Mouse (Mus musculus) spleen, embryonic (tissue): ENCODE measurements around the gene Disp2.

Source experiments
- CTCF ChIA-PET: fragments of 350-600 bp; sonication (Branson Sonifier 250); formaldehyde crosslinking; loops from one replicate; lab custom pipeline; 2022; lab: Charles Lee

Disp2 gene

DNA sequence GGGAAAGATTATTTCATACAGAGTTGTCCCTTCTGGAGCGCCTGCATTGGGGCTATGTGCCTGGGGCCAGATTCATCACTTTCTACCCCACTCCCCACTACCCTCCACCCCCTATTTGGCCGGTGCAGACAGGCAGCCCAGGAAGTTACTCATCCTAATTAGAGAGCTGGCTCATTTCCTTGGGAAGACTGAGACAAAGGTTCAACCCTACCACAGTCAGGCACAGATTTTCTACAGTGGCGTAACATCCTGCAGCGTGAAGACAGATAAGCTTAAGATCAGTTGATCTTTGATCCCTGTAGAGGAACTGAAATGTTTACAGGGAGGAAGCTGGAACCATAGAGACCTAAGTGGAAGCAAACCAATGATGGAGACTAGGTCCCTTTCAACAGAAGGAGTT is 2.8 kb downstream of the Disp2 start:
- CTCF ChIA-PET: no interaction called here

DNA sequence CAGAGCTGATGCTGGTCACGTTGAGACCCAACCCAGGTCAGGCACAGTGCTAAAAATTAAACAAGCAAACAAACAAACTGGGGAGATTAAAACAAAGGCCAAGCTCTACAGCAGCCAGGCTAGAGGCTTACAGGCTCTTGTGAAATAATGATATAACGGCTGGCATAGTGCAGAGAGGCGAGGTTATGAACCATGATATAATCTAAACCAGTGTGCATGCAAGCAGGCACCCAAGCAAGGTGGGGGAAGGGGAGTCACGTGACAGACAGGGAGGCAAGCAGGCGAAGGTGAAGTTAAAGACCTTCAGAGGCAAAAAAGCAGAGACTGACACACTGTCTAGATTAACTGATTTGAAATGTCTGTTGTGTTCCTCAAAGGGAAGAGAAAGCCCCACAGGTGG is 3.6 kb downstream of the Disp2 start:
- CTCF ChIA-PET: no interaction called here

DNA sequence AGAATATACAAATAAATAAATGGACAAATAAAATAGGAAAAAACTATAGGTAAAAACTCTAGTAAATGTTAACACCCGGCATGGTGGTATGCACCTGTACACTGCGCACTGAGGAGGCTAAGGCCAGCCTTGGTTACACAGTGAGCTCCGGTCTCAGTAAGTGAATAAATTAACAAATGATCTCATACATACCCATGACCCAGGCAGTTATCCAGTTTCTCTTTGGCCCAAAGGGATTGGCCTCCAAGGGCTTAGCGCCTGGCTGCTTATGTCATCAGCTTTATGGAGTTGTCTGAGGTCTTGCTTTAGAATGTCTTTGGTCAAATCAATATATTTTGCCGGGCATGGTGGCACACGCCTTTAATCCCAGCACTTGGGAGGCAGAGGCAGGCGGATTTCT is 4.1 kb downstream of the Disp2 start:
- CTCF ChIA-PET: no interaction called here

DNA sequence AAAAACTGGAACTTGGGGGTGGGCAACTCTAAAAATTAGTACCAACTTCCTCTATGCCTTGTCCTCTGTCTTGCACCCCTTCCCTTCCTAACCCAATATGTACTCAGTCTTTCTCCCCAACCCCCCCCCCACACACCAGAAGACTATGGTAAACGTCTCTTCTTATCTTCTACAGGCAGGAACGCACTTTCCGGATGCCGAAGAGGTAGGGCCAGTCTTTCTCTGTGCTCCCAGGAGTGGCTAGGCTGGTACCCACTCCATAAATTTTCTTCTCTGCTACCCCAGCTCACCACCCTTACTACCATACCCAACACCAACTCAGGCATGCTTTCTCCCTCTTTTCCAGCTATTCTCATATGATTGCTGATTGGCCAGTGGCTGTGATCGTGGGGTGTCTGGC is 7.0 kb downstream of the Disp2 start:
- CTCF ChIA-PET: no interaction called here

DNA sequence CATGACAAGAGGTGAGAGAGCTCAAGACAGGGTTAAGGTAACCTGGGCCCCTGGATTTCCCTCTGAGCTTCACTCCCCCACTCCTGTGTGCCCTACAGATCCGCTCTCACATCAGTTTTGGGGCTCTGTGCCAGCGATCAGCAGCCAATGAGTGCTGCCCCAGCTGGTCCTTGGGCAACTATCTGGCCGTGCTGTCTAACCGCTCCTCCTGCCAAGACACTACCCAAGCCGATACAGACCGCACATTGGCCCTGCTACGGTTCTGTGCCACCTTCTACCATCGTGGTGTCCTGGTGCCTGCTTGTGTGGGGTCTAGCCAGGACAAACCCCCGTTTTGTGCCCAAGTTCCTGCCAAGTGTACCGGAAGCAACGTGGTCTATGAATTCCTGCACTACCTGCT is 10.0 kb downstream of the Disp2 start:
- CTCF ChIA-PET: no interaction called here

DNA sequence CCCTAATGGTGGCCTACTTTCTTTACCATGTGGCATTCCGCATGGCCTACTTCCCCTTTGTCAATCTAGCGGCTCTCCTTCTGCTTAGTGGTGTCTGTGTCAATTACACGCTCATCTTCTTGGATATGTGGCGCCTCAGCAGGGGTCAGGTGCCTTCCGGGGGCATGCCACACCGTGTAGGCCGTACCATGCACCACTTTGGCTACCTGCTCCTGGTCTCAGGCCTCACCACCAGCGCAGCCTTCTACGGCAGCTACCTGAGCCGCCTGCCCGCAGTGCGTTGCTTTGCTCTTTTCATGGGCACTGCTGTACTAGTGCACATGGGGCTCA is 10.7 kb downstream of the Disp2 start:
- CTCF ChIA-PET: no interaction called here

DNA sequence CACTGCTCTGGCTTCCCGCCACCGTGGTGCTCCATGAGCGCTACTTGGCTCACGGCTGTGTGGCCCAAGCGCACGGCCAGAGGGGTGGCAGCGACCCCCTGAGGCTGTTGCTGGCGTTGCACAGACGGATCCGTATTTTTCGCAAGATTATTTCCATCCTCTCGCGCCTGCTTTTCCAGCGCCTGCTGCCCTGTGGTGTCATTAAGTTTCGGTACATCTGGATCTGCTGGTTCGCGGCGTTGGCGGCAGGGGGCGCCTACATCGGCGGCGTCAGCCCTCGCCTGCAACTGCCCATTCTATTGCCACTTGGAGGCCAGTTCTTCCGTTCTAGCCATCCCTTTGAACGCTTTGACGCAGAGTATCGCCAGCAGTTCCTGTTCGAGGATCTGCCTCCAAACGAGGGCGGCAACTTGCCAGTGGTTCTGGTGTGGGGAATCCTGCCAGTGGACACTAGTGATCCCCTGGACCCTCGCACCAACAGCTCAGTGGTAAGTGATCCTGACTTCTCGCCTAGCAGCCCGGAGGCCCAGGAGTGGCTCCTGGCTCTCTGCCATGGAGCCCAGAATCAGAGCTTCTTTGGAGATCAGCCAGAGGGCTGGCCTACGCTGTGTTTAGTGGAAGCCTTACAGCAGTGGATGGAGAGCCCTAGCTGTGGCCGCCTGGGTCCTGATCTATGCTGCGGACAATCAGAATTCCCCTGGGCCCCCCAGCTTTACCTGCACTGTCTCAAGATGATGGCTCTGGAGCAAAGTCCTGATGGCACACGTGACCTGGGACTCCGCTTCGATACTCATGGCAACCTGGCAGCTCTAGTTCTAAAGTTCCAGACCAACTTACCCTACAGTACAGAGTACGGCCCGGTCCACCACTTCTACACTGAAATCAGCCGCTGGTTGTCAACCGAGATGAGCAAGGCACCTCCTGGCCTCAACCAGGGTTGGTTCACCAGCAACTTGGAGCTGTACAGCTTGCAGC is 11.3 kb downstream of the Disp2 start:
- CTCF ChIA-PET: interaction anchor here (0.6 kb wide), 1 partner anchor 12 kb away, joined by 4 read pairs; no protein-coding TSS in a partner anchor

DNA sequence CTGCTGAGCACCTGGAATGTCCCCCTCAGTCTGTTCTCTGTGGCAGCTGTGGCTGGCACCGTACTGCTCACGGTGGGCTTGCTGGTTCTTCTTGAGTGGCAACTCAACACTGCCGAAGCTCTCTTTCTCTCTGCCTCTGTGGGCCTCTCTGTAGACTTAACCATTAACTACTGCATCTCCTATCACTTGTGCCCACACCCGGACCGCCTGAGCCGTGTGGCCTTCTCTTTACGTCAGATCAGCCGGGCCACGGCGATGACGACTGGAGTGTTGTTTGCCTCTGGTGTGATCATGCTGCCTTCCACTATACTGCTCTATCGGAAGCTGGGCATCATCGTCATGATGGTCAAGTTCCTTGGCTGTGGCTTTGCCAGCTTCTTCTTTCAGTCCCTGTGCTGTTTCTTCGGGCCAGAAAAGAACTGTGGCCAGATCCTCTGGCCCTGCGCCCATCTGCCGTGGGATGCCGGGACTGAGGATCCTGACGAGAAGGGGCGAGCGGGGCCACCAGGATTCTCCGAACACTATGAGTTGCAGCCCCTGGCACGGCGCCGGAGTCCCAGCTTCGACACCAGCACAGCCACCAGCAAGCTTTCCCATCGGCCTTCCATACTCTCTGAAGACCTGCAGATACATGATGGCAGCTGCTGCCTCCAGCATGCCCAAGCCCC is 12.2 kb downstream of the Disp2 start:
- CTCF ChIA-PET: interaction anchor here (0.6 kb wide), 2 partner anchors 13 to 88 kb away, joined by 4 to 13 read pairs; no protein-coding TSS in a partner anchor

DNA sequence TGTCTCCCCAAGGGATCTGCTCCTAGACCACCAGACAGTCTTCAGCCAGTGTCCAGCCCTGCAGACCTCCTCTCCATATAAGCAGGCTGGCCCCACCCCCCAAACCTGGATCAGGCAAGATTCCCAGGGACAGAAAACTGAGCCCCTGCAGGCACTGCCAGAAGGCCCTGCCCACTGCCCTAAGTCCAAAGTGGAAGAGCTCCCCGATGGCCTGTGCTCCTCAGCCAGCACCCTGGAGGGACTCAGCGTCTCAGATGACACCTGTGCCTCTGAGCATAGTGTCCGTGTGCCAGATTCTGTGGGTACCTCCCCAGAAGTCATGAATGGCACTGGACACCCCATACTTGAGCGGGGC is 12.7 kb downstream of the Disp2 start:
- CTCF ChIA-PET: interaction anchor here (0.6 kb wide), 1 partner anchor 87 kb away, joined by 13 read pairs; no protein-coding TSS in a partner anchor

DNA sequence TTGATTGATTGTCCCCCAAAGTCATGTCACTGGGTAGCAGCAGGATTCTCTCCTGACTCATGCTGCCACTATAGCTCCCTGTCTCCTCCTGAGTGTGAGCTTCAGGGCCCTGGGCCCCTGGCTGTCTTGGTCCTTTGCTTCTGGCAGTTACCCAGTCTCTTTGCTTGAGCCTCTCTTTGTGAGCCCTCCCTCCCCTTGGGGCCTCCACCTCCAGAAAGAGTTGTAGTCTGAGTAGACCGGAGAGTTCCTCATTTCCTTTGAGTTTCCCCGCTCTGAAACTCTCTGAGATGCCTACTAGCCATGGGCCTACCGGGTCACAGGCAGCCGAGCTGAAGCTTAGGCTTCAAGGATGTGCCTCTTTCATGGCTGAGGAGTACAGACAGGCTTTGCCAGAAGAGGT is 14.1 kb downstream of the Disp2 start:
- CTCF ChIA-PET: no interaction called here

DNA sequence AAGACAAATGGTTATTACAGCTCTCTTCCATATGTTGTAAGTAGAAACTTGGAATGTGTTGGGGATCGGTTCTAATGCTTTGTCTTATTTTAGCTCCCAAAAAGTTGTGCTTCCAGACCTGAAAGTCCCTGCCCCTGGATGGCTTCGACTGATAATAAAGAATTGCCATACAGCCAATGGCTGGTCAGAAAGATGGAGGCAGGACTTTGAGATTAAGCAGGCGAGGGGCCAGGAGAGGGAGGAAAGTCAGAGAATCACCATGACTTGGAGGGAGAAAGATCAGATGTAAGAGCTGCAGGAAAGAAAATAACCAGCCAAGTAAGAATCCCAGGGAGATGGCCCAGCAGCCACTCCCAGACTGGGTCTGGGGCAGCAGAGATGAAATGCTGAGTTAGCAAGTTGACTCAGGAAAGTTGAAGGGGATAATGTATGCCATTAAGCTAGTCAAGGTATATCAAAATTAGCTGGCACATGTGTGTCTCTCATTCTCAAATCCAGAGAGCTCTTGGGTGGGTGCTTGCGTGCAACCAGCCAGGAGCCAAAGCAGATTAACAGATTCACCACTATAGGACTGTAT is 23.1 kb downstream of the Disp2 start:
- CTCF ChIA-PET: no interaction called here

DNA sequence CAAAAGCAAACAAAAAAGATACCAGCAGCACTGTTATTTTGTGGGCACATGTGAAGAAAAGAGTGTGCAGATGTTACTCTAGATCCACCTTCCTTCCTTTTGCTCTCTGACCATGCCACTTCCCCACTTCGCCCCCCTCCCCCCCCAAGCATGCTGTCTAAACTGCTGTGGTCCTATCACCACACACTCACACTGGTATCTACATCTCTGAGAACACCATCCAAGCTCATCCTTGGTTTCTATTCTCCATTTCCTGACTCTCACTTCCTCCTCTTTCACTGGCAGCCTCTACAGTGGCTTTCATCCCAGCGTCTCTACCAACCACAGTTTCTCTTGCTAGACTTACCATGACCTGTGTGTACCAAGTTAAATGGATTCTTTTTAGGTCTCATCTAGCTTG is 25.0 kb downstream of the Disp2 start:
- CTCF ChIA-PET: interaction anchor here (0.9 kb wide), 1 partner anchor 28 kb away, joined by 4 read pairs; no protein-coding TSS in a partner anchor

DNA sequence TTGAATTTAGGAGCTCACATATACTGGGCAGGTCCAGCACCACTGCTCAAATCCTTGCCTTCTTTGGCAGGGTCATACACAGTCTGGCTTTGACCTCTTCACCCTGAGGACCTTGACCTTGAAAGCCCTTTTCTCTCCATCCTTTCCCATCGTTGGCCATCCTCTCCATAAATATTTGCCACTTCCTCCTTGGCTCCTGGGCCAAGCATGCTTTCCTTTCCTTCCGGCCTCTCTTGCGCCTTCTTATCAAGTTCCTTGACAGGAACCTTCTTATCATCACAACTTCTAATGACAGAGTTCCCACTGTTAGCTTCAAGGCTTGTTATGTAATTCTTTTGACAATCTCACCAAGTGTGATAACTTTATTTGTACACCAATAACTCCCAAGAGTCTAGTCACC is 25.6 kb downstream of the Disp2 start:
- CTCF ChIA-PET: interaction anchor here (0.9 kb wide), 1 partner anchor 27 kb away, joined by 4 read pairs; no protein-coding TSS in a partner anchor

DNA sequence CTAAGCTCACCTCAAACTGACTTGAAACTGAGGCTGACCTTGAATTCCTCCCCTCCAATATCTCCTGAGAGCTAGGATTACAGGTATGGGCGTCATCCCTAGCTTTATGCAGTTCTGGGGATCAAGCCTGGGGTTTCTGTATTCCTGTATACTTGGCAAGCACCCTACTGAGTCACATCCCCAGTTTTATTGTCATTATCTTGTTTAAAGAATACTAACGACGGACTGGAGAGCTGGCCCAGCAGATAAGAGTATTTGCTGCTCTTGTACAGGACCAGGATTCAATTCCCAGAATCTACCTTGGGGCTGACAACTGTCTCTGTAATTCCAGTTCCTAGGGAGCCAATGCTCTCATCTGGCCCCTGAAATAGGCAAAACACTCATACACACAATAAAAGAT is 26.2 kb downstream of the Disp2 start:
- CTCF ChIA-PET: no interaction called here

DNA sequence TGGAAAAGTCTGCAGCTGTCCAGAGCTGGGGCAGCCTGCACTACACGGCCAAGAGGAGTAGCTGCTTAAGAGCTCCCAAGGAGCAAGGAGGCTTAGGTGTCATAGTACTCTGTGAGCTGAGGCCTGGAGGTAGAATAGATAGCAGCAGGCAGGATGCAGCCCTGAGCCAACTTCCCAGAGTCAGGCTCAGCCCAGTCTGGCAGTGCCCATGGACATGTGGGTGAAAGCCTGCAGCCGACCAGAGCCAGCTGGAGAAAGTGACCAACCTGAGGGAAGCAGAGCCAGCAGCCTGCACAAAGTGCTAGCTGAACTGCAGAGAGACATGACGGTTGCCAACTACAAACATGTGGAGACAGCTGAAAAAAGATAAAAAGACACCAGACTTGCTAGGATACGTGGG is 27.3 kb downstream of the Disp2 start:
- CTCF ChIA-PET: no interaction called here

DNA sequence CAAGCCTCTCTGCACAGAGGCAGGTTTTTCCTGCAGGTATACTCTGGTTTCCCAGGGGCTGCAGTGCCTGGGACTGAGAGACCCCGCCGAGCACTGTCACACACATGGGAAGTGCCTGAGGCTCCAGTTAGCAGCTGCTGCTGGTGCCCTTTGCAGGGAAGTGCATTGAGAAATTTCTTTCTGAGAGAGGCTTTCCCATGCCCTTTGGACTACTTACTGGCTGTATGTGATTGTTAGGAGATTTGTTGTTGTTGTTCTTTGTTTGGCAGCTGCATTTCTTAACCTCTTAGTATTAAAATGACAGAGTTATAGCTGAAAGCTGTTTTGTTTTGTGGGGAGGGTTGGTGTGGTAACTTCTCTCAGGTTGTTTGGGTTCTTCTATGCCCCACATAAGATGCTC is 31.3 kb downstream of the Disp2 start:
- CTCF ChIA-PET: no interaction called here

DNA sequence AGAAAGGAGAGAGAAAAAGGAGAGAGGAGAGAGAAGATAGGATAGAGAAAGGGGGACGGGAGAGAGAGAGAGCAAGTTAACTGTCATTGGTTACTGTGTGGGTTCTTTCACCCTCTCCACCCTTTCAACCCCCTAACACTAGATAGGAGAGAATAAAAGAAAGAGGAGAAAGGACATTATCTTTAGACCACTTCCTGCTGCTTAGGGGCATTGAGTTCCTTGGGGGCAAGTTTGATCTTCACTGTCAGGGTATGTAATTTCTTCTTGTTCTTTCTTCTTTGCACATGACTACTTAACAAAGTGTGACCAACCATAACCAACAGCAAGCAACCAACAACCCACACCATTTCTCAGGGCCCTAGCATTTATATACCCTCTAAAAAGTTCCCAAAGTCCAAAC is 33.2 kb downstream of the Disp2 start:
- CTCF ChIA-PET: no interaction called here

DNA sequence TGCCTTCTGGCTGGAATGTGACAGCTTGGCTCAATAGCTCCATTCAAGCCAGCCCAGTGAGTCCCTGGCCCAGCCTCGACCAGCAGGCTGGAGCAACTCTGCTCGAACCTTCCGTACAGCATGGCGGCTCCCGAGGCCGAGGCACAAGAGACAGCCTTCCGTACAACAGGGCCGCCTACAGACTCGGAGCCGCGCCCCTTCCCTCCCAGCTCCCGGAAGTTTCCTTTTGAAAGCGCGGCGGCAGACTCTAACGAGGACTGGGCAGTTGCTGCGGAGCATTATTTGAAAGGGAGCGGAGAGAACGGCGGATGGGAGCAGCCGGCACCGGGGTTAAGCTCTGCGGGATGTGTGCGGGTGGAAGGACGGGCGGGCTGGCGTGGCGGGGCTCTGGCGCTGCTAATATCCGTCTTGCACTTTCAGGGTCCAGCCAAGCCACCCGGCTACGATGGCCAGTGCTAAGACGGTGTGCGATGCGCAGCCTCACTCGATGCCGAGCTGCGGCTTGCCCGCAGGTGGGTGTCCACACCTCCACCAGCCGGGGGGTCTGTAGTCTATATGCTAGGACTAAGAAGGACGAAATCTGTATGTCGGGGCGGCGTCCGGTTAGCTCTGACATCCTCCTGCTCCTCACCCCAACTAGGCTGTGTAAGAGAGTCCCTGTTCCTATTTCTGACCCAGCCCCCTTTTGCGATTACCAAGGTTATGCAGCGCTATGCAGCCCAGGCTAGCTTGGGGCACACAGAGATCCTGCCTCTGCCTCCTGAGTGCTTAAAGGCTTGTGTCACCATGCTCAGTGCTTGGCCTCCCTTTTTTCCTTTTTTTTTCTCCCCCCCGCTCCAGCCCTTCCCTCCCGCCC is 34.7 kb downstream of the Disp2 start, which contains the start of gene Knstrn:
Knstrn (plus strand) TSS at position 23 of the 856 bp plus-strand sequence.
- CTCF ChIA-PET: interaction anchor here (0.6 to 0.7 kb wide), 4 partner anchors 25 to 209 kb away, joined by 3 to 5 read pairs (median 3); no protein-coding TSS in a partner anchor

DNA sequence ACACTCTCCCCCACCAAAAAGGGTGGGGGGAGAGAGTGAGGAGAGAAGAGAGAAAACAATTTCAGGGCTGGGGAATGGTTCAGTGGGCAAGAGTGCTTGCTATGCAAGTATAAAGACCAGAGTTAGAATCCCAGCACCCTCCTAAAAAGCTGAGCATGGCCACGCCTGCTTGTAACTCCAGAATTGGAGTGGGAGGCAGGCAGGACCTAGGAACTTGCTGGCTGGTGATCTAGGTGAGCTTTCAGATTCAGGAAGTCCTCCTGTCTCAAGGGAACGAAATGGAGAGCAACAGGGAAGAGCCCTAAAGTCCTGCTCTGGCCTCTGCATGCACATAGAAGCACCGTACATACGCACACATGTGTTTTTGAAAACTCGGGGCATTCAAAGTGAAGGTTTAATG is 43.3 kb downstream of the Disp2 start:
- CTCF ChIA-PET: interaction anchor here (0.5 kb wide), 1 partner anchor 583 kb away, joined by 3 read pairs; no protein-coding TSS in a partner anchor

DNA sequence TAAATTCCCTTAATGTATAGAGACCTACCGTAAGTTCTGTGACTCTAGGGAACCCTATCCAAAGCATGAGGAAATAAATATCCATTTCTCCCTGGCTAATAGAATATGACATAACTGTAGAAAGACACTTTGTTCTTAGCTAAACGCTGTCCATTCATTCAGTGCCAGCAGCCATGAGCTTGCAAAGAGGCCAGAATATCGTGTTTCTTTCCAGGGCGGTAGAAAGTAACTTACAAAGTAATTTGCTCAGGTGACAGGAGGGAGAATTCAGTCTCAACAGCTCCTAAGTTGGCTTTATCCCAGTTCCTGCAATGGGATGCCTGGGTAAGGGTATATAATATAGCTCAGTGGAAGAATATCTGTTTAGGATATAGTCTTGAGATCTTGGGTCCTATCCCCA is 44.9 kb downstream of the Disp2 start:
- CTCF ChIA-PET: no interaction called here

DNA sequence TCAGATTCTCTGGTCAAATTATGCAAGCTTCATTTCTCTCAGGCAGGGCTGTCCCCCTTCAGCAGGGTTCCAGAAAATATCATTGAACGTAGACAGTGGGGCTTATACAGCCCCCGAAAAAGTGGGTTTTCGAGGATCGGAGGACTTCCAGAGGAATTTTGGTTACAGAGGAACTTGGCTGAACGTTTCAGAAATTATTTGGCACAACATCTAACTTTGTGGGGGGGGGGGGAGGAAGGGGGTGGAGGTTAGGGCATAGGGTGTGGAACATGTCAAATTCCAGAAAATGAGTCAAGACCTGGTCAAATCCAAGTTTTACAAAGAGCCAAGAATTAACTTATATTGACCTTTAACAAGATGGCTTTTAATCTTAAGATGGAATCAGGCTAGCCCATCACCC is 49.6 kb downstream of the Disp2 start:
- CTCF ChIA-PET: no interaction called here
